Mouse (Mus musculus) frontal cortex, adult (tissue): Measurements from ENCODE around the gene Pdxdc1.
"Not testable (repeated sequence)": the region's sequence is repeated elsewhere in the genome, so short reads cannot be mapped to it uniquely, and the experiment has no call there.

Source experiments
- ATAC-seq: cut with Nextera tagmentation; 2 replicates; pipeline ENCODE4 v1.9.2; 2017; ENCODE audit warnings: mild to moderate bottlenecking, moderate library complexity, mixed read lengths; ENCODE audit not compliant: low TSS enrichment

Pdxdc1 gene

GRCm38 (mm10) chr16:13902888-13903483 lies at the start of gene Pdxdc1, which contains the start of gene Mpv17l:
Gene Pdxdc1, minus strand, starts transcription at chr16:13903131.
Gene Mpv17l, plus strand, starts transcription at chr16:13903161.
- peak; percentile 95 for ATAC-seq

- ATAC-seq = no peak
Observed at GRCm38 (mm10) chr16:13951245-13951644, 48.3 kb upstream of the Pdxdc1 start.

- no peak for ATAC-seq
Observed at GRCm38 (mm10) chr16:13946306-13946705, 43.4 kb upstream of the Pdxdc1 start.

GRCm38 (mm10) chr16:13945153-13945552 lies 42.2 kb upstream of the Pdxdc1 start:
- ATAC-seq = no peak

GRCm38 (mm10) chr16:13944752-13945151 lies 41.8 kb upstream of the Pdxdc1 start:
- no peak for ATAC-seq

- no peak for ATAC-seq
Observed at GRCm38 (mm10) chr16:13944178-13944577, 41.2 kb upstream of the Pdxdc1 start.

GRCm38 (mm10) chr16:13940847-13941395 lies 38.0 kb upstream of the Pdxdc1 start:
- ATAC-seq = peak; percentile 36

GRCm38 (mm10) chr16:13940139-13940846 lies 37.4 kb upstream of the Pdxdc1 start:
- ATAC-seq = peak; percentile 99

GRCm38 (mm10) chr16:13927456-13928075 lies 24.6 kb upstream of the Pdxdc1 start:
- no peak for ATAC-seq

- not testable (repeated sequence) for ATAC-seq
Observed at GRCm38 (mm10) chr16:13922966-13923365, 20.0 kb upstream of the Pdxdc1 start.

GRCm38 (mm10) chr16:13922499-13922898 lies 19.6 kb upstream of the Pdxdc1 start:
- ATAC-seq = not testable (repeated sequence)

- no peak for ATAC-seq
Observed at GRCm38 (mm10) chr16:13921781-13922180, 18.9 kb upstream of the Pdxdc1 start.

- ATAC-seq = peak; percentile 59
Observed at GRCm38 (mm10) chr16:13921063-13921462, 18.1 kb upstream of the Pdxdc1 start.

- no peak for ATAC-seq
Observed at GRCm38 (mm10) chr16:13920093-13920492, 17.2 kb upstream of the Pdxdc1 start.

- ATAC-seq = no peak
Observed at GRCm38 (mm10) chr16:13907297-13907696, 4.4 kb upstream of the Pdxdc1 start.

GRCm38 (mm10) chr16:13903488-13903887 lies 557 bp upstream of the Pdxdc1 start:
- ATAC-seq = peak; percentile 78

- no peak; the same call in 1 of the 2 replicates for ATAC-seq
Observed at GRCm38 (mm10) chr16:13902397-13902831, 517 bp downstream of the Pdxdc1 start.

- no peak for ATAC-seq
Observed at GRCm38 (mm10) chr16:13898981-13899380, 4.0 kb downstream of the Pdxdc1 start.

- no peak for ATAC-seq
Observed at GRCm38 (mm10) chr16:13896357-13896756, 6.6 kb downstream of the Pdxdc1 start.

GRCm38 (mm10) chr16:13895740-13896139 lies 7.2 kb downstream of the Pdxdc1 start:
- ATAC-seq = no peak

- ATAC-seq = no peak
Observed at GRCm38 (mm10) chr16:13894097-13894496, 8.8 kb downstream of the Pdxdc1 start.

- ATAC-seq = no peak
Observed at GRCm38 (mm10) chr16:13892850-13893249, 10.1 kb downstream of the Pdxdc1 start.
